Mouse (Mus musculus) kidney, postnatal 36 days (tissue): ENCODE data around the gene Angptl3.
A peak's percentile ranks its signal among the peaks of the same experiment; 100 is the strongest.

Source experiments
- DNase-seq, 2 experiments: peaks; one replicate each; pipeline ENCODE4 v3.0.0; 2021 to 2022; ENCODE audit warnings: mixed read lengths in 2 of 2

The Angptl3 gene

DNA sequence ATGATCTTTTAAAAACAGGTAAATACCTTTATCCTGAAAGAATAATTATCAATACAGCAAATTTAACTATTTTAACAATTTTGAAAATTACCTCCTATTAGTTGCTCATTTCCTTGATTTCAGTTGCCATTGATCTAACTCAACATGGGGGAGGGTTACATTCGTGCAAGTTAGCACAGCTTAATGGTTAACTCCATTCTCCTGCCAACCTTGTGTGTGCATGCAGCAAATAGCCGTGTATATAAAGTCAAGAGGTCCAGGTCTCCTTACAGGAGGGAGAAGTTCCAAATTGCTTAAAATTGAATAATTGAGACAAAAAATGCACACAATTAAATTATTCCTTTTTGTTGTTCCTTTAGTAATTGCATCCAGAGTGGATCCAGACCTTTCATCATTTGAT, at the start of gene Angptl3:
Gene Angptl3 (plus strand): TSS at position 269 of the 400 bp plus-strand sequence.
- peak; percentile 60 to 84 for DNase-seq

GRCm38 (mm10) chr4:98984701-98985100, 46.1 kb upstream of the Angptl3 start:
- no peak for DNase-seq

- DNase-seq, result no peak
Measured at GRCm38 (mm10) chr4:98993491-98993890, 37.3 kb upstream of the Angptl3 start.

GRCm38 (mm10) chr4:99005574-99005973, 25.2 kb upstream of the Angptl3 start:
- DNase-seq, result no peak

DNA sequence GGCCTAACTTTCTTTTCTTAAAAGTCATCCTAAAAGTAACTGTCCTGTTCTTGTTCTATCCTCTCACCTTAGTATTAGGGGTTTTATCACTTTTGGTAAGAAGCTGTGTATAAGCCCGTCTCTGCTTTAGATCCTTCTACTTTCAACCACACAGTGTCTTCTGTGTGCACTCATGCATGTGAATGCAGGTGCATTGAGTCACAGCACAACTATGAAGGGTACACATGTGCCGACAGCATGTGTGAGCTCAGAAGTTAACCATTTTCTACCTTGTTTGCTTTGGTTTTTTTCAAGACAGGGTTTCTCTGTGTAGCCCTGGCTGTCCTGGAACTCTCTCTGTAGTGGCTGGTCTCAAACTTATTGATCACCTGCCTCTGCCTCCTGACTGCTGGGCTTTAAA, 24.4 kb upstream of the Angptl3 start:
- no peak for DNase-seq

- DNase-seq, result no peak
Measured at GRCm38 (mm10) chr4:99011039-99011438, 19.7 kb upstream of the Angptl3 start.

GRCm38 (mm10) chr4:99022221-99022620, 8.5 kb upstream of the Angptl3 start:
- DNase-seq, result no peak

DNA sequence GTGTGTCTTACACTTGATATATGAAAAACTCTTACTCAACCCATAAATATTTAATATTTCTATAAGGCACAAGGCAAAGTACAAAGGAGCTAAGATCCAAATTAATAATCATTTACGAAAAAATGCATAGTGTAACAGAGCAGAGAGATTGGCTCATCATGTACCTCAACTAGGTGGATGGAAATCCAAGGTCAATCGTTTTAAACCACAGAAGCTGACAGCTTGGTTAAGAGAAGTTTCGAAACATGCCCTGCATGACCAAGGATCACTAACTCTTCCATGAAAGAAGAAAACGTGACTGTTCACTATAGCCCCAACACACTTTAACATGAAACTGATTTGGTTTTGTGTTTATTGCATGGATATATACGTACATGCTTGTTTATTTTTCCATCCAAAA, 2.4 kb upstream of the Angptl3 start:
- DNase-seq, result no peak

GRCm38 (mm10) chr4:99032921-99033320, 2.2 kb downstream of the Angptl3 start:
- peak; percentile 61 to 76 for DNase-seq

DNA sequence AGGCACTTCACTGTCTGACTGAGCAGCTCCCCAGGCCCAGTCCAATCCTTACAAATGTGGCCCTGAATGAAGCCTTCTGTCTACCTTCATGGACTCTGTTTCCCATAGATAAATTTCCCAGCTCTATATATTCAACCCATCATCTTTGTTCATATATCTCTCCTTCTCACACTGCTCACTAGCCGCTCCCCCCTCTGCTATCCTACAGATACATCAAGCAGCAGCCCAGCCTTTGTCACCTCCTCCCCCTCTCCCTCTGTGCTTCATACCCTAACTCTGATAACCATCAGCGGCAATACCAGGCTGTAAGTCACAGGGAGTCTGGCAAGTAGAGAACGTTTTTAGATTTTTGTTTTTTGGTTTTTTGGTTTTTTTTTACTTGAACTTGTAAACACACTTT, 14.1 kb downstream of the Angptl3 start:
- no peak for DNase-seq

DNA sequence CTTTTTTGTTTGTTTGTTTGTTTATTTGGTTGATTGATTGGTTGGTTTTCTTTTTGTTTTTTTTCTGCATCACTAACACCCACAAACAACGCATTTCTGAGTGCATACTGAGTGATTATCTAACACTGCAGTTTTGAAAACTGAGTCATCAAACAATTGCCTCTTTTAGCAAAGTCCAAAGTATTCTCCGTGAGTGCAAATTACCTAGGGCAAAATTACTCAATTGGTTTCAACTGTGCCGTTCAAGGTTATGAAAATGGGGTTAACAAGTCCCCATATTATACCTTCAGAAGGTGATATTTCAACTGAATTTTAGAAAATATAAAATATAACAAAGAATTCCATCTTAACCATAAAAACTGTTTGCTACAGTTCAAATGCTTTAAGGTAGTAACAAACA, 15.7 kb downstream of the Angptl3 start:
- DNase-seq, result no peak

DNA sequence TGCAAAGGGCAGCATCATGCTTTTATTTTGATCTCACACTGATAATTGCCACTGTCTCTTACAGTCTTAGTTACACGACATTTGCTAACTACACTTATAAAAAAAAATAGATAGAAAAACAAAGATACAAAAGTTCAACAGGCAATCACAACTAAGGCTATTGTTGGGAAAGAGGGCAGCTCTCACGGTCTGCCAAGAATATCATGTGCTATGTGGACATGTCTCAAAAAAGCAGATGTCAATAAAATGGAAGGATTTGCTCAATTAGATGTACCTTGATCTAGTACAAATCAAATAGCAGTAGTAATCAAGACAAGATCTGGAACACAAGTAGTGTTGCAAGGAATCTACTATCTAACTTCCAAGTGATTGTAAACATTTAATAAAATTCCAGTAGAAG, 17.8 kb downstream of the Angptl3 start:
- DNase-seq, result no peak

DNA sequence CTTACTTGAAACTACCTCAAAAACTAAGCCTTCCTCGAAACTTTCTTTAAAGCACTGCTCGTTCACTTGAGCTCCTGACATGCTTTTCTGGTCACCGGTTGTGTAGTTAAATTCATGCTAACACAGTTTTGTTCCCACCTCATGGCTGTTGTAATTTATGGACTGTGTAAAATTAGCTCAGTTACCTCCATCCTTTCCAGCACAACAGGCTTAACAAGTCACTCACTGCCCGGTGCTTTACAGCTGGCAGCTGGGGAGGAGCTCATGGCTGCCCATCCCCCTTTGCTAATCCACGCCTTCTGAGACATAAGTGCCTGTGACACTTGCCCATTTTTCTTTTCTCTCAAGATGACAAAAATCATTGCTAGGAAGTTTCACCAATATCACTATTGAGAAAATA, 33.8 kb downstream of the Angptl3 start:
- peak; percentile 20 to 22 for DNase-seq

- peak; percentile 8 to 20 for DNase-seq
Measured at GRCm38 (mm10) chr4:99068806-99069205, 38.1 kb downstream of the Angptl3 start.

DNA sequence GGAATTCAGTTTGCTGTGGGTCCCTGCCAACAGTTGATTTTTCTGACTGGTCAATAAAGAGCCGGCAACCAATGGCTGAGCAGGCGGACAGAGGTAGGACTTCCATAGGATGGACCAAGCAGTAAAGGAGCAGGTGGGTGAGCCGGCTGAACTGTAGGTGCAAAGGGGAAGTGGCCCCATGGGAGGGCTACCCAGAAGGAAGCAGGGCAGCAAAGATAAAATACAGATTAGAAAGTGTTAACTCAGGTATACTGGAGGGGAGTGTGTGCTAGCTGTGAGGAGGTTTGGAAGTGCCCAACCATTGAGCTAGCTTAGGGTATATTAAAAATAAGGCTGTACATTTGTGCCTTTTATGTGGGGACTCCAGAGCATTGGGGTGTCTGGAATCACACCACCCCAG, 47.3 kb downstream of the Angptl3 start:
- DNase-seq, result no peak

DNA sequence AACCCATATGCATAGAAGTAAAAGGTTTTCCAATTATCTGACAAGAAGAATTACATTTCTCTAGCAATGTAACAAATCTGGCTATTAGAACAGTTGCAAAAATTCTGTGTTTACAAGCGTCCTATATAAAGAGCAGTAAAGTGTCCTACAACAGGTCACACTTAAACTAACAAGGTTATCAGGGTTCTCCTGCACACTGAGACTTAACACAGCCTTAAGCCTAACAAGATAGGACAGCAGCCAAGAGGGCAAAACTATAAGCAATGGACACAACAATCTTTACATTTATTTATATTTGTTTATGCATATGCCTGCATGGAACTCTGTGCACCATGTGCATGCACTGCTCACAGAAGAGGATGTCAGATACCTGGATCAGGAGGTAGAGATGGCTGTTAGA, 50.4 kb downstream of the Angptl3 start:
- no peak for DNase-seq

DNA sequence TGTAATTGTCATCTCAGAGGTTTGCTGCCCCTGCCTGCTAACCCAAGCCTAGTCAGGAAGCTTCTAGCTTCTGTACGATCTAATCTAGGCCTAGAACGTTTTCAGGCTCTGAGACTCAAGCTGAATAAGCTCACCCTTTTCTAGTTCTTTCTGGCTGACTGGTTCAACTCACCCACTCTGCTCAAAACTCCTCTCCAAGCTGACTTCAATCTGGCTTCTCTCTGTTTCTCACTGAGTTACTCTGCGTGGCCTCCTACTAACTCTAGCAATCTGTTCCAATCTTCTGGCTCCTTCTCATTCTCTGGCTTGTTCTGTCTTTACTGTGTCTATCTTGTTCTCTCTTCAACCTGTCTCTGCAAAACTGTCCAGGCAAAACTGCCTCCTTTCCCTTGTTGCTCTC, 53.1 kb downstream of the Angptl3 start:
- no peak for DNase-seq

GRCm38 (mm10) chr4:99087760-99088485, 57.2 kb downstream of the Angptl3 start:
- no peak for DNase-seq

- DNase-seq, result no peak
Measured at GRCm38 (mm10) chr4:99091151-99091701, 60.5 kb downstream of the Angptl3 start.

DNA sequence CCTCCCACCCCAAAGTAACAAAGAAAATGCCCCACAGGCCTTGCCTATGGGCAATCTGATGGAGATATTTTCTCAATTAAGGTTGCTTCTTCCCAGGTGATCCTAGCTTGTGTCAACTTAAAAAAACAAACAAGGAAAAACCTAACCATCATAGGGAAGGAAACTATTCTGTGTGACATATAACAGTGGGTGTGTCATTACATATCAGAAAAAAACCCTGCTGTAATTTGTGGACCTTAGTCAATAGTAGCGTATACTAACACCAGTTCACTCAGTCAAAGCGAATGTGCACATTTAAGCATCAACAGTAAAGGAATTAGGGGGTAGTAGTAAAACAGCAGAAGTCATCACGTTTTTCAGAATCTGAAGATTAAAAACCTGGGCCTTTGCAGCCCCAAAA, 61.0 kb downstream of the Angptl3 start:
- DNase-seq, result no peak
